Mouse (Mus musculus): ENCODE measurements at regions not wholly inside any gene's neighbourhood (a gene's known extent, or its start where the extent isn't known, plus 50 kb on each side); places are given as distances from the start of the nearest gene placed in this dataset.

DNA sequence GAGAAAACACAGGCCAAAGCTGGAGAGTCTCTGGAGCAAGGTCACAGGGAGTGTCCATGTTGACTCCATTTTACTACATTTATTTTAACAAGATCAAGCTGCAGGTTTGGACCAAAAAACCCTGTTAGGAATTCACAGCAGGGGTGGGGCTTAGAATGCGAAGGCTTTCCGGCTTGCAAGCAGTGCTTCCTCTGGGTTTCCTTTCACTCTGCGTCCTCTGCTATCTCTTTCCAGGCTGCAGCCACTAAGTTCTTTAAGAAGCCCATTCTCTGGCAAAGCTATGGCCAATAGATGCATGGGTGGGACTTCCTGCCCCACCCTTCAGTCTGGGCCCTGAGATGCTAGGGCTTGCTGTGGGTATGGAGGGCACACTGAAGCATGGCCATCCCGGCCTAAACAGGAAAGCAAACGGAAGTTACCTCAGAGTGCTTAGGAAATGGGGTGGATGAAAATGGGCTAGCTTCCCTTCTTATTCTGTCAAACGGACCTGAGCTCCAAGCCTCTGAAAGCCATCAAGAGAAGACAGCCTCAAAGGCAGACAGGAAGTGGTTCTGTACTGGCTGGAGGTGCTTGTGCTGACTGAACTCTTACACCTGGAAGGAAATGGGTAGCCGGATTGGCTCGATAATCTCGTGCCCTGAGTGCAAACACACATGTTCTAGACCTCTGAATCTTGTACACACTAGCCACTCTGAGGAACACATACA, 90.6 kb upstream of the C1qtnf7 start:
- WGBS: 80% methylated on average over 9 of the region's 9 CpGs
- H3K27ac ChIP-seq: no peak overlapping the region

DNA sequence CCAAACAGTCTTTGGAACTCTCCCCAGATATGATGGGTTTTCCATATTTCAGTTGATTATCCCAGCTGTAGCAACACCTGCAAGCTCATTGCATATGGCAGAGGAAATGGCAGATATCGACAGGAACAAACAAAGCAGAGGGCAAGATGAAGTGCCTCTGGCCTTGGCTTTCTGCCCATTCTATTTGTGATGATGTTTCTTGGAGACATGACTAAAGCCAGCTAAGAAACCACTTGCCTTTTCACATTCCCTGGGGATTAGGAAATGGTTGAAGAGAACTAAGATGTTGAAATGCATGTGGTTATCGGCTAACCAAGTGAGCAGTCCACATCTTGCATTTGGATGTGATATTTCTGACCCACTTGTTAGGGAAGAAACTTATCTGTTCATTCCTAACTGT, 82.0 kb upstream of the C1qtnf7 start:
- Histone ChIP-seq H3K9me3 (no peaks in the 10 kb centered on the region), H3K27me3 (no peaks in the 10 kb centered on the region), H3K9ac (replicated peaks) (no peak overlapping the region), H3K36me3 (no peaks in the 10 kb centered on the region), H3K4me2 (no peak overlapping the region), H3K4me1 (replicated peaks) (no peaks in the 10 kb centered on the region), H3K4me3 (replicated peaks) (no peak overlapping the region), H3K27ac (no peak overlapping the region)
- 75% methylated on average over 2 of the region's 2 CpGs for WGBS
- no peak for ATAC-seq (ENCODE audit: insufficient number of reproducible peaks, insufficient read depth, low FRiP score, low TSS enrichment, low read depth)

More for the DNA sequence above, 90.6 kb upstream of the C1qtnf7 start:
- H3K4me1 ChIP-seq (replicated peaks): no peaks in the 10 kb centered on the region
- ATAC-seq (ENCODE audit: insufficient number of reproducible peaks, insufficient read depth, low FRiP score, low TSS enrichment, low read depth): no peak
- no peaks in the 10 kb centered on the region for H3K9me3 ChIP-seq
- no peak overlapping the region for H3K4me2 ChIP-seq
- H3K27me3 ChIP-seq: no peaks in the 10 kb centered on the region
- H3K9ac ChIP-seq (replicated peaks): no peak overlapping the region
- no peaks in the 10 kb centered on the region for H3K36me3 ChIP-seq
- no peak overlapping the region for H3K4me3 ChIP-seq (replicated peaks)

DNA sequence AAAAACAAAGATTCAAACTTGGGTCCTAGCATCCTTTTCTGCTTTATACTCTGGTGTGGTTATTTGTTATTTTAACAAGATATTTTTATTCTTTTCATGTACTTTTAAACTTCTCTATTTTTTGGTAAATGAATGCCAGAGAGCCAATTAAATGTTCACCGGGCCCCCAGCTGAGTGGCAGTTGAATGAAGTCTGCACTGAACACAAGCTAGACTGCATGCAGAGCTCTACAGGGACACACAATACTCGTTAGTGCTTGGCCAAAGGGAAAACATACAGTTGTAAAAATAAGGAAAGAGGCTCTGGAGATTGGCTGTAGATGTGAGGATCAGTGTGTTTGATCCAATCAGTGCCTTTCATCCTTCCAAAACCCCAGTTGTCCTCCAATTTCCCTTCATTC, 76.1 kb upstream of the C1qtnf7 start:
- Histone ChIP-seq H3K9me3 (no peaks in the 10 kb centered on the region), H3K36me3 (no peaks in the 10 kb centered on the region), H3K4me2 (no peak overlapping the region), H3K27me3 (no peaks in the 10 kb centered on the region), H3K9ac (replicated peaks) (no peak overlapping the region), H3K4me1 (replicated peaks) (0 out of 2 replicates have a peak, but pooled peaks cover 7% of the 10 kb centered on the region), H3K4me3 (replicated peaks) (no peak overlapping the region), H3K27ac (no peak overlapping the region)
- 31% methylated on average over 2 of the region's 2 CpGs for WGBS
- no peak for ATAC-seq (ENCODE audit: insufficient number of reproducible peaks, insufficient read depth, low FRiP score, low TSS enrichment, low read depth)

DNA sequence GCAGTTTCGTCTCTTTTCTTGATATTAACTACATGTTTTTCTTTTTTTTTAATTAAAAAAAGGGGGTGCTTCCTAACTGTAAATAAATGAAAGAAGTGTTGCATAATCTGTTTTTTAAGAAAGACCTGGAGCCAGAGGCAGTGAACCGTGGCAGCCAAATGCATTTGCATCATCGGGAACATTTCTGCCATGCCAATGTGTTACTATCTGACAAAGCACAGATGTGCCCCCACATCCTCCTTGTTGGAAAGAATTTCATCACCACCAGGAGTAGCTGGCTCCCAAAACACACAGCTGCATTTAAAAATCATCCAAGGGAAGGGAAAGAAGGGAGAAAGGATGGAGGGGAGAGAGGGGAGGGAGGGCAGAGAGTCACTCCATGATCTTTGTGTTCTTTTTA, 74.0 kb upstream of the C1qtnf7 start:
- Histone ChIP-seq H3K4me2 (no peak overlapping the region), H3K36me3 (no peaks in the 10 kb centered on the region), H3K4me3 (replicated peaks) (no peak overlapping the region), H3K9me3 (no peaks in the 10 kb centered on the region), H3K9ac (replicated peaks) (no peak overlapping the region), H3K27me3 (no peaks in the 10 kb centered on the region), H3K27ac (no peak overlapping the region), H3K4me1 (replicated peaks) (0 out of 2 replicates have a peak, but pooled peaks cover 9% of the 10 kb centered on the region)
- 75% methylated on average over 3 of the region's 3 CpGs for WGBS
- no peak for ATAC-seq (ENCODE audit: insufficient number of reproducible peaks, insufficient read depth, low FRiP score, low TSS enrichment, low read depth)

DNA sequence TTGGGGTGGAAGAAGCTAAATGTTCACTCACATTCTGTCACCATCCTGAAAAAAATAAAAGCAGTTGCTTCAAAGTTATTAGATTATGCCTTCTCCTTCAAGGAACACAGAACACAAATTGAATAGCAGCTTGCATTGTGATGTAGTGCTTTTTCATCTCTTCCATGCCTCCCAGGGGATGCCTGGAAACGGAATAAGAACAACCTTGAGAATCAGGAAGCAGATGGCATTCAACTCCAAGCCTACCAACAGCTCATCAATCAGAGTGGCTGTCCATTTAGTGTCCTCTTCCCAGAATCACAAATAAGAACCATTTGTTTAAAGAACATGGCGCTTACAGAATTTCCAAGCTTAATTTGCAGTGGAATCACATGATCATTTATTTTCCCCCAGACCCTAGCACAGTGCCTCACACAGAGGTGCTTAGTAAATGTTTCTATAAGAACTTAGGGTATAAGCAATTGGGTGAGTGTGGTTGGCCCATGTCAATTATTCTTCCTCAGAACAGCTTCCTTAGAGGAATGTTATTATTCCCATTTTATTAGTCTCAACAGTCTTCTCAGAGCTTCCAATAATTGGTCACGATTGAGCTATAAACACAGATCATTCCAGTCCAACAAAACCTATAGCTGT, 70.6 kb upstream of the C1qtnf7 start:
- 0 out of 2 replicates have a peak, but pooled peaks have one; percentile 56 for ATAC-seq (ENCODE audit: insufficient number of reproducible peaks, insufficient read depth, low FRiP score, low TSS enrichment, low read depth)
- Histone ChIP-seq H3K4me1 (replicated peaks) (0 out of 2 replicates have a peak, but pooled peaks cover 2% of the 10 kb centered on the region), H3K4me3 (replicated peaks) (no peak overlapping the region), H3K36me3 (no peaks in the 10 kb centered on the region), H3K27ac (no peak overlapping the region), H3K4me2 (no peak overlapping the region), H3K27me3 (no peaks in the 10 kb centered on the region), H3K9ac (replicated peaks) (no peak overlapping the region), H3K9me3 (0 out of 2 replicates have a peak, but pooled peaks cover 5% of the 10 kb centered on the region)
- 46% methylated on average over 3 of the region's 3 CpGs for WGBS

DNA sequence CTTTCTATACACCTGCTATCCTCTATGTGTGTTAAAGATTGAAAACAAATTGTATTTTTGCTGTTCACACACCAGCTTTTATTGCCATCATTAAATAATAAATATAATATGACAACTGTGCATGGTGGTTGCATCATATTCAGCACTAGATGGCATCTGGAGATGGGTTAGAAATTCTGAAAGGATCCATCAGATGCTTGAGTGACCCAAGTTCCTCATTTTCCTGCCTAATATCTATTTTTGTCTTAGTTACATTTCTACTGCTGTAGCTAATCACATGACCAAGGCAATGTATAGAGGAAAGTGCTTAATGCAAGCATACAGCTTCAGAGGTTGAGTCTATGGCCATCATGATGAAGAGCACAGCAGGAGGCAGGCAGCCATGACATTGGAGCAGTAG, 69.7 kb upstream of the C1qtnf7 start:
- no peak for ATAC-seq (ENCODE audit: insufficient number of reproducible peaks, insufficient read depth, low FRiP score, low TSS enrichment, low read depth)
- no peak overlapping the region for H3K9ac ChIP-seq (replicated peaks)
- H3K27me3 ChIP-seq: no peaks in the 10 kb centered on the region
- H3K4me3 ChIP-seq (replicated peaks): no peak overlapping the region
- H3K36me3 ChIP-seq: no peaks in the 10 kb centered on the region
- H3K27ac ChIP-seq: no peak overlapping the region
- 0 out of 2 replicates have a peak, but pooled peaks cover 5% of the 10 kb centered on the region for H3K9me3 ChIP-seq
- 0 out of 2 replicates have a peak, but pooled peaks cover 2% of the 10 kb centered on the region for H3K4me1 ChIP-seq (replicated peaks)
- no peak overlapping the region for H3K4me2 ChIP-seq

DNA sequence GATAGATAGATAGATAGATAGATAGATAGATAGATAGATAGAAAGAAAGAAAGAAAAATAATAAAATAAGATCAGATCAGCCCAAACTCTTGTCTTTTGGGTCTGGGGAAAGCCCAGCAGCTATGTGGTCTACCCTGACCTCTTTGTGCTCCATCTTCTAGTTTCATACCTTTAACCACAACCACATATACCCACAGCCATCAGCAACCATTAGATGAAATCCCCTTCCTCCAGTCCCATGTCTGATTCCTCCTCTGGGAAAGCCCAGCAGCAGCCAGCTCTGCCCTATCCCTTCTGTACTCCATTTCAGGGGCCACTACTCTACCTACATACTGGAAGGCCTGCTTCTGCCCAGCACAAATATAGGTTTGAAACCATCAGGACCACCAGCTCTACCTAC, 69.0 kb upstream of the C1qtnf7 start:
- H3K9ac ChIP-seq (replicated peaks): no peak overlapping the region
- no peak for ATAC-seq (ENCODE audit: insufficient number of reproducible peaks, insufficient read depth, low FRiP score, low TSS enrichment, low read depth)
- no peaks in the 10 kb centered on the region for H3K36me3 ChIP-seq
- no peaks in the 10 kb centered on the region for H3K27me3 ChIP-seq
- no peak overlapping the region for H3K4me2 ChIP-seq
- H3K27ac ChIP-seq: no peak overlapping the region
- H3K4me1 ChIP-seq (replicated peaks): 0 out of 2 replicates have a peak, but pooled peaks cover 2% of the 10 kb centered on the region
- no peak overlapping the region for H3K4me3 ChIP-seq (replicated peaks)
- H3K9me3 ChIP-seq: 0 out of 2 replicates have a peak, but pooled peaks cover 5% of the 10 kb centered on the region

DNA sequence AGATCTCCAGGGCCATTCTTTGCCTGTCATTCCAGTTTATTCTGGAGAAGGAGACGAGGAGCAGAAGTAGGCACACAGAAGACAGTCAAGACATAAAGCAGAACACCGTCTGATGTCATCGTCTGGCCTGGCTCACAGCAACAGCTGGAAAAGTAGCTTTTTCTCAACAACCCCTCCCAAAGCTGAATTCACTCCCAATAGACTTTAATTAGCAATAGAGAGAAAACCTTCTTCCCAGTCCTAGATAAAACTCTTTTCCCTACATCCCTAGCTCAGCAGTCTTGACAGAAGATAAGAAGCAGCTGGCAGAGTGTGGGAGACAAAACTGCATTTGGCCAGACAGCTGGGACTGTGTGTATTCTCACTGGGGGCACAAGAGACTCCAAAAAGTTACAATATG, 59.3 kb upstream of the C1qtnf7 start:
- no peaks in the 10 kb centered on the region for H3K27me3 ChIP-seq
- ATAC-seq (ENCODE audit: insufficient number of reproducible peaks, insufficient read depth, low FRiP score, low TSS enrichment, low read depth): no peak
- no peaks in the 10 kb centered on the region for H3K9me3 ChIP-seq
- H3K4me3 ChIP-seq (replicated peaks): no peak overlapping the region
- no peak overlapping the region for H3K4me2 ChIP-seq
- no peaks in the 10 kb centered on the region for H3K36me3 ChIP-seq
- H3K27ac ChIP-seq: no peak overlapping the region
- H3K9ac ChIP-seq (replicated peaks): no peak overlapping the region
- no peaks in the 10 kb centered on the region for H3K4me1 ChIP-seq (replicated peaks)
- WGBS: 32% methylated on average over 3 of the region's 3 CpGs

DNA sequence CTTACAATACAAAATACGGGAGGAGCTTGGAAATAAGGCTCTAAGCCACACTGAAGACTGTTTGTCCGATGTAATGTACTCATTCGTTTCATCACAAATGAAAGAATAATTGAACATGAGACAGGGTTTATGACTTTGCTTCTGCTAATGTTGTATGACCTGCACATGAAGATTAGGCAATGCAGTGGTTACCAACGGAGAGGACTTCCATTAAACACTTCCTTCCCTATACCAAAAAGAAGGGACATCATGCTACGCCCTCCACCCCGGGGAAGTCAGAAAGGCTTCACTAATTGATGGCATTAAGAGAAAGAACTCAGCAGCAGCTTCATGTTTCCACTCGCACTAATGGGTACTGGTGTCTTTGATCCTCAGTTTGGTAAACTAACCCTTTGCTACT, 57.6 kb upstream of the C1qtnf7 start:
- H3K4me3 ChIP-seq (replicated peaks): no peak overlapping the region
- no peak overlapping the region for H3K27ac ChIP-seq
- no peaks in the 10 kb centered on the region for H3K4me1 ChIP-seq (replicated peaks)
- 65% methylated on average over 7 of the region's 7 CpGs for WGBS
- ATAC-seq (ENCODE audit: insufficient number of reproducible peaks, insufficient read depth, low FRiP score, low TSS enrichment, low read depth): no peak
- no peaks in the 10 kb centered on the region for H3K36me3 ChIP-seq
- H3K27me3 ChIP-seq: no peaks in the 10 kb centered on the region
- H3K9me3 ChIP-seq: no peaks in the 10 kb centered on the region
- H3K9ac ChIP-seq (replicated peaks): no peak overlapping the region
- no peak overlapping the region for H3K4me2 ChIP-seq

DNA sequence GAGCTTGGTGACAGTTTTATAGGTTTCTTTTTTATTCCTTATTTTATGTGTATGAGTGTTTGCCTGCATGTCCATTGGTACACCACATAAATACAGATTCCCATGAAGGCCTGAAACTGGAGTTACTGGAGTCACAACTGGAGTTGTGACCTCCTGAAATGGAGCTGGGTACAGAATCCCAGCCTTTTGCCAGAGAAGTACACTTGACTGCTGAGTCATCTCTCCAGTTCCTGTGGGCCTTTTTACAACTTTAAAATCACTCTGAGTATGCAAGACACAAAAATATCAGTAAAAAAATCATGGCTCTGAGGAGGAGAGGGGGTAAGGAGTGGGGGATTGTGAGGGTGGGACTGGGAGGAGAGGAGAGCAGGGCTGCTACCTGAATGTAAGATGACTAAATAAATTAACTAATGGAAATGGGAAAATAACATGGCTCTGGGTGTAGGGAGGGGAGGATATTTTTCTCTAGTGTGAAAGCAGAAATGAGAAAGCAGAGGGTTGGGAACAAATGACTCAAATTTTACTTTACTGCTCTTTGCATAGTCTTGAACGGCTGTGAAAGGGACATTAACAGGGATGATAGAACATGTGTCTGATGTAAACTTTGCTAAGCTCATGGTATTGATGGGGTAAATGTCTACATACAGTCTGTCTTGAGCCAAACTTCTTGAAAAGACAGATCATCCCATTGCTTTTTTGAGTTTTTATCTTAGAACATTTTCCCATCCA, 53.2 kb upstream of the C1qtnf7 start:
- Histone ChIP-seq H3K4me1 (replicated peaks) (no peaks in the 10 kb centered on the region), H3K4me3 (replicated peaks) (no peak overlapping the region), H3K9me3 (no peaks in the 10 kb centered on the region), H3K4me2 (no peak overlapping the region), H3K27me3 (no peaks in the 10 kb centered on the region), H3K9ac (replicated peaks) (no peak overlapping the region), H3K36me3 (no peaks in the 10 kb centered on the region), H3K27ac (no peak overlapping the region)
- WGBS: 66% methylated on average over 1 of the region's 1 CpGs
- ATAC-seq (ENCODE audit: insufficient number of reproducible peaks, insufficient read depth, low FRiP score, low TSS enrichment, low read depth): no peak

All from limb, embryonic 12.5 days (tissue).